Mouse (Mus musculus) midbrain, postnatal 0 days (tissue): ENCODE measurements at regions not wholly inside any gene's neighbourhood (a gene's known extent, or its start where the extent isn't known, plus 50 kb on each side); places are given as distances from the start of the nearest gene placed in this dataset.

Experiments
- ATAC-seq: fragments of 200-750 bp; cut with Nextera tagmentation; 2 replicates; pipeline ENCODE4 v1.8.0; 2017; ENCODE audit warnings: moderate number of reproducible peaks, mild to moderate bottlenecking, moderate TSS enrichment, moderate library complexity; ENCODE audit not compliant: low FRiP score
- DNase-seq: peaks from one replicate; pipeline ENCODE4 v3.0.0-alpha.2; 2015; ENCODE audit warnings: low spot score
- H3K27ac ChIP-seq: fragments of 300-500 bp; sonication (generic); 2 replicates; pipeline ENCODE4 v1.5.1; 2014; ENCODE audit warnings: low read depth, mild to moderate bottlenecking, low read length, mixed read lengths
- H3K27me3 ChIP-seq: fragments of 300-500 bp; sonication (generic); 2 replicates; pipeline ENCODE4 v1.6.1; 2014; ENCODE audit warnings: low read length, control low read depth, mixed read lengths; ENCODE audit not compliant: insufficient read depth
- H3K36me3 ChIP-seq: fragments of 300-500 bp; sonication (generic); 2 replicates; pipeline ENCODE4 v1.6.1; 2014; ENCODE audit warnings: low read length, control low read depth, mixed read lengths; ENCODE audit not compliant: insufficient read depth
- H3K4me1 ChIP-seq: fragments of 300-500 bp; sonication (generic); 2 replicates; pipeline ENCODE4 v1.6.1; 2014; ENCODE audit warnings: mild to moderate bottlenecking, control low read depth, antibody characterized with exemption, low read length, mixed read lengths; ENCODE audit not compliant: insufficient read depth
- H3K4me2 ChIP-seq: fragments of 300-500 bp; sonication (generic); 2 replicates; pipeline ENCODE4 v1.6.1; 2014; ENCODE audit warnings: low read depth, mild to moderate bottlenecking, low read length, mixed read lengths; ENCODE audit not compliant: poor library complexity, severe bottlenecking
- H3K4me3 ChIP-seq: fragments of 300-500 bp; sonication (generic); 2 replicates; pipeline ENCODE4 v1.5.1; 2014; ENCODE audit warnings: low read depth, mild to moderate bottlenecking, low read length, moderate library complexity
- H3K9ac ChIP-seq: fragments of 300-500 bp; sonication (generic); replicated peaks from 2 replicates; pipeline ENCODE4 v1.6.1; 2014; ENCODE audit warnings: mild to moderate bottlenecking, low read length, moderate library complexity, mixed read lengths; ENCODE audit not compliant: poor library complexity, severe bottlenecking
- H3K9me3 ChIP-seq: fragments of 300-500 bp; sonication (generic); 2 replicates; pipeline ENCODE4 v1.6.1; 2016; ENCODE audit warnings: low read length, control low read depth
- CTCF ChIP-seq: IDR thresholded peaks from 2 replicates; pipeline ENCODE4 v1.5.1; 2016; ENCODE audit warnings: antibody characterized with exemption, mild to moderate bottlenecking
- WGBS: fragments of 180-500 bp; shearing (Covaris S2); extraction: QIAGEN DNeasy Blood & Tissue Kit; methylation state at CpG from one replicate; pipeline ENCODE4 v1.1.7; 2014; 5-methylcytosine and 5-hydroxymethylcytosine counted together

DNA sequence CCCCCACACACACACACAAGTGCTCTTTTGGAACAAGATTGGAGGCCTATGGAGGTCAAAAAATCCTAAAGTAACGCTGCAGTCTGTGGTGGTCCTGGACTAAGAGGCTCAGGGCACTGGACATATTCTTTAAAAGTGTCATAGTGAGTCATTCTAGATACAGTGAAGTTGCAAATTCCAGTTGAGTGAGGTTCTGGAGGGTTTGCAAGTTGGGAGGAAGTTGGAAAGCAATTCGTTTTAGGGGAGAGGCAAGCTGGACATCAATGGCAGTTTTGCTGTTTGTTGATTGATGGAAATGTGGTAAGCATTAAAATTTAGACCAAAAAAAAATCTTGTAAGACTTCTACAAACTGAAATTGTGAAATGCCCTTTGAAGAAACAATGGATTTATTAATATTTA lies 50.0 kb upstream of the Raph1 start:
- TF ChIP-seq CTCF, result no peak
- no peaks in the 10 kb centered on the region for H3K4me1 ChIP-seq
- ATAC-seq, result no peak
- no peak overlapping the region for H3K4me2 ChIP-seq
- no peaks in the 10 kb centered on the region for H3K27me3 ChIP-seq
- no peaks in the 10 kb centered on the region for H3K9me3 ChIP-seq
- no peak overlapping the region for H3K9ac ChIP-seq
- H3K27ac ChIP-seq, result no peak overlapping the region
- 73% methylated on average over 2 of the region's 2 CpGs for WGBS
- no peak for DNase-seq
- H3K36me3 ChIP-seq, result no peaks in the 10 kb centered on the region
- no peak overlapping the region for H3K4me3 ChIP-seq
